Mouse (Mus musculus) spleen, postnatal 4 days (tissue): Measurements from ENCODE around the gene Mlf2.
A peak's percentile ranks its signal among the peaks of the same experiment; 100 is the strongest.

Experiments
- DNase-seq, 2 experiments: peaks; one replicate each; pipeline ENCODE4 v3.0.0; 2022; ENCODE audit warnings: low spot score in 2 of 2

The Mlf2 gene

GRCm38 (mm10) chr6:124932314-124932695 is 1.1 kb downstream of the Mlf2 start:
- no peak for DNase-seq

GRCm38 (mm10) chr6:124933127-124933526 is 1.9 kb downstream of the Mlf2 start:
- no peak for DNase-seq

GRCm38 (mm10) chr6:124934670-124935069 is 3.5 kb downstream of the Mlf2 start:
- no peak for DNase-seq

- no peak for DNase-seq
These were observed 5.5 kb downstream of the Mlf2 start for GRCm38 (mm10) chr6:124936681-124937080.

GRCm38 (mm10) chr6:124937493-124937892 is 6.3 kb downstream of the Mlf2 start:
- DNase-seq: no peak

GRCm38 (mm10) chr6:124938554-124938953 is 7.4 kb downstream of the Mlf2 start:
- DNase-seq: no peak

- DNase-seq: no peak
These were observed 10.5 kb downstream of the Mlf2 start for GRCm38 (mm10) chr6:124941679-124942078.

GRCm38 (mm10) chr6:124943526-124943925 is 12.3 kb downstream of the Mlf2 start:
- no peak for DNase-seq

GRCm38 (mm10) chr6:124953991-124954715 is 23.0 kb downstream of the Mlf2 start:
- DNase-seq: no peak

GRCm38 (mm10) chr6:124955212-124955611 is 24.0 kb downstream of the Mlf2 start:
- no peak for DNase-seq

GRCm38 (mm10) chr6:124958127-124958526 is 26.9 kb downstream of the Mlf2 start:
- DNase-seq: no peak

GRCm38 (mm10) chr6:124959960-124960359 is 28.8 kb downstream of the Mlf2 start:
- DNase-seq: no peak

GRCm38 (mm10) chr6:124961021-124961420 is 29.8 kb downstream of the Mlf2 start:
- DNase-seq: no peak

GRCm38 (mm10) chr6:124964638-124965037 is 33.5 kb downstream of the Mlf2 start:
- no peak for DNase-seq

- peak; percentile 96 to 98 for DNase-seq
These were observed 34.0 kb downstream of the Mlf2 start, which contains the start of gene Cops7a for GRCm38 (mm10) chr6:124965088-124965719. TSS of gene Cops7a (minus strand) at chr6:124965538.

GRCm38 (mm10) chr6:124965747-124966146 is 34.6 kb downstream of the Mlf2 start:
- DNase-seq: no peak

- DNase-seq: peak in 1 of 2 experiments; percentile 18
These were observed 35.4 kb downstream of the Mlf2 start for GRCm38 (mm10) chr6:124966466-124967118.

GRCm38 (mm10) chr6:124967766-124968165 is 36.6 kb downstream of the Mlf2 start:
- DNase-seq: peak; percentile 43 to 75
